Mouse (Mus musculus): ENCODE measurements around the gene Olfr850. TPM values are rescaled to one million over a fixed set of nuclear protein-coding genes. Genes with fewer than 3 reads are reported as not detected.

The Olfr850 gene
- not detected in 2 replicates for polyA plus RNA-seq (2016; fragmentation: Nextera tagmentation; extraction: Ambion mirVana)

DNA sequence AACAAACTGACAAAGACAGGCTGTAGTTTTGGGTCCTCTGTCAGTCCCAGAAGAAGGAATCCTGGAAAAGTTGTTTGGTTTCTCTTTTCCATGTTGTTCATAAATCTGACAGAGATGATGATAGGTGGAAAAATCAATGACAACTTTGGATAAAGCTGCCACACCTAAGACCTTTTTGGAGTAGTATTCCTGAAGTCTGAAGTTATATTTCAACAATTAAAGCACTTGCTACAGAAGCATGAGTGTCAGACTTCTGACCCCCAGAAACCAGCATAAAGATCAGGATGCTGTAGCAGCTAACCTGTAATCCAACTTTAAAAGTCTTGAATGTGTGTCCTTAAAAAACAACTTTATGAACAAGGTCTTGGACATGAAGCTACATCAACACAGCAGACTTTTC is at the start of gene Olfr850:
Gene Olfr850, minus strand, starts transcription at position 101 of the 400 bp plus-strand sequence.
- H3K4me3 ChIP-seq: no peak within 1 kb of the TSS
- no peak within 1 kb of the TSS for H3K9ac ChIP-seq
- no peaks in the 10 kb centered on the region for H3K36me3 ChIP-seq
- H3K4me2 ChIP-seq: no peak within 1 kb of the TSS
- no peaks in the 10 kb centered on the region for H3K4me1 ChIP-seq (replicated peaks)
- no peaks in the 10 kb centered on the region for H3K27me3 ChIP-seq (replicated peaks)
- ATAC-seq (ENCODE audit: insufficient number of reproducible peaks, low FRiP score): no peak
- H3K9me3 ChIP-seq (replicated peaks): peaks cover 11% of the 10 kb centered on the region; the same call in 1 of the 2 replicates
- no peak within 1 kb of the TSS for H3K27ac ChIP-seq (ENCODE audit: poor library complexity, severe bottlenecking)

DNA sequence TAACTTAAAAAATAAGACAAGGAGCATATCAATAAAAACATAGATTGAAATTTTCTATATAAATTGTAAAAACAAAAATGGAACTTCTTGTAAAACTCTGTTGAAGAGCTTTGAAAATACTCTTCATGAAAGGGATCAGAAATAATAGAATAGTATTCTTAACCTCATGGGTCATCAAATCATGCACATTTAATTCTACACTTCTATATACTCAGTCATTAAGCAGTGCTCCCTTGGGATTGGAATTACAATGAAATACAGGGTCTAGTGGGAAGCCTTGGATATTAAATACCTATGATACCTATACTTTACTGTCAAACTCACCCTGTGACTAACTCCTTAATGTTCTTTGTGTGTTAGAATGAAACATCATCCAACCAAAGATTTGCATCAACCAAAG is 14.9 kb upstream of the Olfr850 start, which contains the start of gene Olfr851:
Gene Olfr851, plus strand, starts transcription at position 301 of the 400 bp plus-strand sequence.
- no peak within 1 kb of the TSS for H3K4me3 ChIP-seq
- H3K36me3 ChIP-seq: no peaks in the 10 kb centered on the region
- H3K9ac ChIP-seq: no peak within 1 kb of the TSS
- H3K9me3 ChIP-seq (replicated peaks): peaks cover 9% of the 10 kb centered on the region; the same call in 1 of the 2 replicates
- no peak within 1 kb of the TSS for H3K4me2 ChIP-seq
- no peak within 1 kb of the TSS for H3K27ac ChIP-seq (ENCODE audit: poor library complexity, severe bottlenecking)
- H3K4me1 ChIP-seq (replicated peaks): no peaks in the 10 kb centered on the region
- H3K27me3 ChIP-seq (replicated peaks): no peaks in the 10 kb centered on the region
- ATAC-seq (ENCODE audit: insufficient number of reproducible peaks, low FRiP score): no peak

DNA sequence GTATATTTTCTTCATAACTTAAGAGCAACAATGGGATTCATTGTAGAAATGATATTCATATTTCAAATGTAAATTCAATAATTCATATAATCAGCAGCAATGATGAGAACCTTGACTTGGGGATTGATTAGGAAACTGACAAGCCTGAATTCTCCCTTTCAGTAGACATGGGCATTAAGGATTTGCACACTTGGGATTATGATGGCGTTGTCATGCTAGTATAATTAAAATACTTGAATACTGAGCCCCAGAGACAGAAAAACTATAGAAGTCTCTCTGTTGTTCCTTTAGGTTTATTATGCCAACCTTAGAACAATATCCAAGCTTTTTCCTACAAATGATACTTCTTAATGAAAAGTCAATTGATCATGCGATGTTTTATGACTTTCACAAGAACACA is 38.1 kb downstream of the Olfr850 start, which contains the start of gene Olfr849:
Gene Olfr849, plus strand, starts transcription at position 301 of the 400 bp plus-strand sequence.
- ATAC-seq (ENCODE audit: insufficient number of reproducible peaks, low FRiP score): no peak
- Histone ChIP-seq H3K9ac (no peak within 1 kb of the TSS), H3K4me2 (no peak within 1 kb of the TSS), H3K27me3 (replicated peaks) (no peaks in the 10 kb centered on the region), H3K36me3 (no peaks in the 10 kb centered on the region), H3K4me3 (no peak within 1 kb of the TSS), H3K27ac (ENCODE audit: poor library complexity, severe bottlenecking) (no peak within 1 kb of the TSS), H3K4me1 (replicated peaks) (no peaks in the 10 kb centered on the region), H3K9me3 (replicated peaks) (peaks cover 18% of the 10 kb centered on the region)
- WGBS: 73% methylated on average over 2 of the region's 2 CpGs

Other genes with a start within 250 kb of the Olfr850 start
- gene Olfr843, start 226.3 kb downstream of the Olfr850 start, polyA plus RNA-seq (2016; fragmentation: Nextera tagmentation; extraction: Ambion mirVana): not detected in 2 replicates
- not detected in 2 replicates for gene Olfr844, start 161.9 kb downstream of the Olfr850 start, polyA plus RNA-seq (2016; fragmentation: Nextera tagmentation; extraction: Ambion mirVana)
- gene Olfr845, start 141.8 kb downstream of the Olfr850 start, polyA plus RNA-seq (2016; fragmentation: Nextera tagmentation; extraction: Ambion mirVana): not detected in 2 replicates
- gene Olfr846, start 114.2 kb downstream of the Olfr850 start, polyA plus RNA-seq (2016; fragmentation: Nextera tagmentation; extraction: Ambion mirVana): not detected in 2 replicates
- not detected in 2 replicates for gene Olfr847, start 99.6 kb downstream of the Olfr850 start, polyA plus RNA-seq (2016; fragmentation: Nextera tagmentation; extraction: Ambion mirVana)
- not detected in 2 replicates for gene Olfr849, start 38.0 kb downstream of the Olfr850 start, polyA plus RNA-seq (2016; fragmentation: Nextera tagmentation; extraction: Ambion mirVana)
- not detected in 2 replicates for gene Olfr851, start 15.0 kb upstream of the Olfr850 start, polyA plus RNA-seq (2016; fragmentation: Nextera tagmentation; extraction: Ambion mirVana)
- not detected in 2 replicates for gene Olfr853, start 62.8 kb upstream of the Olfr850 start, polyA plus RNA-seq (2016; fragmentation: Nextera tagmentation; extraction: Ambion mirVana)
- gene Olfr854, start 89.1 kb upstream of the Olfr850 start, polyA plus RNA-seq (2016; fragmentation: Nextera tagmentation; extraction: Ambion mirVana): not detected in 2 replicates
- not detected in 2 replicates for gene Olfr855, start 104.4 kb upstream of the Olfr850 start, polyA plus RNA-seq (2016; fragmentation: Nextera tagmentation; extraction: Ambion mirVana)
- 22.3 and 22.4 TPM in 2 replicates for gene Zfp317, start 143.9 kb upstream of the Olfr850 start, polyA plus RNA-seq (2016; fragmentation: Nextera tagmentation; extraction: Ambion mirVana)
- gene Olfr857, start 231.2 kb upstream of the Olfr850 start, polyA plus RNA-seq (2016; fragmentation: Nextera tagmentation; extraction: Ambion mirVana): not detected in 2 replicates